Comparison of ENCODE assay signal across 9 mouse cellular contexts in genomic region chr6:135026232-135026631, GRCm38 (mm10). TPM values are rescaled to one million over a fixed set of nuclear protein-coding genes. Genes with fewer than 3 reads are reported as not detected.
DNase-seq lines count a peak whose midpoint lies in the region; ATAC-seq and TF ChIP-seq lines count a peak whose summit lies in the region.
"Had no signal": no experiment of that assay in that cellular context is flagged by ENCODE, and none has a peak within 500 bp of the region (broad histone marks: within the 10 kb centered on the region; RNA-seq: fewer than 3 reads in every experiment).

No protein-coding gene starts in this region.

- no peak overlapping the region for H3K27ac ChIP-seq in spleen, adult 2 months (ENCODE audit: insufficient read depth, low read length)
- H3K27ac ChIP-seq in forebrain, embryonic 14.5 days (ENCODE audit: low read depth, low read length) = no peak overlapping the region
- H3K27ac ChIP-seq in midbrain, embryonic 16.5 days (ENCODE audit: low read length) = no peak overlapping the region
- H3K27ac ChIP-seq: liver, embryonic 13.5 days had no signal

- TF ChIP-seq POLR2A in spleen, adult 2 months (IDR thresholded peaks at IDR 0.05; ENCODE audit: low read depth, low read length) = no peak

- TF ChIP-seq CTCF in spleen, adult 2 months (IDR thresholded peaks at IDR 0.05; ENCODE audit: extremely low read depth, insufficient read depth, insufficient read length, insufficient replicate concordance) = peak; percentile 7; the same call in 1 of the 2 replicates

- H3K4me1 ChIP-seq in spleen, adult 2 months (ENCODE audit: control insufficient read depth, insufficient read depth, insufficient read length) = no peaks in the 10 kb centered on the region
- no peaks in the 10 kb centered on the region for H3K4me1 ChIP-seq in forebrain, embryonic 14.5 days (ENCODE audit: control insufficient read depth, insufficient read depth, low read length)
- H3K4me1 ChIP-seq in midbrain, embryonic 16.5 days (ENCODE audit: control insufficient read depth, insufficient read depth, low read length) = no peaks in the 10 kb centered on the region
- H3K4me1 ChIP-seq: liver, embryonic 13.5 days had no signal

- whole genome bisulfite sequencing in spleen, adult 2 months = 5% methylated on average over 3 of the region's 3 CpGs
- WGBS in forebrain, embryonic 14.5 days = 15% methylated on average over 3 of the region's 3 CpGs
- 11% methylated on average over 3 of the region's 3 CpGs for WGBS in midbrain, embryonic 16.5 days

- no peak overlapping the region for H3K4me3 ChIP-seq in spleen, adult 2 months (ENCODE audit: extremely low read depth, insufficient read depth, insufficient read length)
- no peak overlapping the region for H3K4me3 ChIP-seq in forebrain, embryonic 14.5 days (ENCODE audit: low read depth, low read length)
- H3K4me3 ChIP-seq in midbrain, embryonic 16.5 days (ENCODE audit: low read depth, low read length) = no peak overlapping the region
- H3K4me3 ChIP-seq: liver, embryonic 13.5 days had no signal

- H3K36me3 ChIP-seq in spleen, adult 2 months (ENCODE audit: control insufficient read depth, insufficient read depth, low read length) = peaks cover 19% of the 10 kb centered on the region
- peaks cover 34% of the 10 kb centered on the region for H3K36me3 ChIP-seq in forebrain, embryonic 14.5 days (ENCODE audit: control insufficient read depth, insufficient read depth, low read length)
- H3K36me3 ChIP-seq in midbrain, embryonic 16.5 days (ENCODE audit: control insufficient read depth, insufficient read depth, low read length) = peaks cover 33% of the 10 kb centered on the region

- DNase-seq in cerebellum, postnatal 10 days = peak; percentile 34 to 43
- DNase-seq in cerebellum, adult 8-10 months = no peak
- DNase-seq in spleen, adult 2 months (ENCODE audit: low read depth in 1 of 2, low spot score in 2 of 2) = no peak
- no peak for DNase-seq in spleen, adult 12 weeks (ENCODE audit: low spot score)
- DNase-seq in forebrain, embryonic 14.5 days (ENCODE audit: low spot score) = peak; percentile 69
- DNase-seq in kidney, postnatal 25 days = peak; percentile 31 to 43
- no peak for DNase-seq in ovary, postnatal 36 days (ENCODE audit: low spot score)
- DNase-seq: liver, embryonic 13.5 days had no signal

- H3K9ac ChIP-seq in forebrain, embryonic 14.5 days (ENCODE audit: low read length) = no peak overlapping the region
- no peak overlapping the region for H3K9ac ChIP-seq in midbrain, embryonic 16.5 days (ENCODE audit: low read depth, low read length)
- H3K9ac ChIP-seq: liver, embryonic 13.5 days had no signal

- H3K9me3 ChIP-seq in forebrain, embryonic 14.5 days (replicated peaks; ENCODE audit: control insufficient read depth, low read length) = no peaks in the 10 kb centered on the region
- no peaks in the 10 kb centered on the region for H3K9me3 ChIP-seq in midbrain, embryonic 16.5 days (replicated peaks; ENCODE audit: control insufficient read depth, low read length, poor library complexity, severe bottlenecking)
- H3K9me3 ChIP-seq: liver, embryonic 13.5 days had no signal

- no peak overlapping the region for H3K4me2 ChIP-seq in forebrain, embryonic 14.5 days (ENCODE audit: low read length)
- H3K4me2 ChIP-seq in midbrain, embryonic 16.5 days (ENCODE audit: low read length) = no peak overlapping the region
- H3K4me2 ChIP-seq: liver, embryonic 13.5 days had no signal

- no peaks in the 10 kb centered on the region for H3K27me3 ChIP-seq in spleen, adult 2 months (ENCODE audit: control insufficient read depth, insufficient read depth, low read length)
- no peaks in the 10 kb centered on the region for H3K27me3 ChIP-seq in forebrain, embryonic 14.5 days (replicated peaks; ENCODE audit: control insufficient read depth, insufficient read depth, low read length)
- no peaks in the 10 kb centered on the region for H3K27me3 ChIP-seq in midbrain, embryonic 16.5 days (ENCODE audit: control insufficient read depth, insufficient read depth, low read depth, low read length)
- H3K27me3 ChIP-seq: liver, embryonic 13.5 days had no signal

- ATAC-seq in forebrain, embryonic 14.5 days = peak; percentile 29; the same call in 1 of the 2 replicates
- ATAC-seq in midbrain, embryonic 16.5 days = peak; percentile 71

RNA-seq across cellular contexts. Expression of gene Ddx47, which starts 14.8 kb away (rescaled TPM):
- polyA plus RNA-seq in spleen, adult 2 months (2012; rRNA removed) = 32.3 and 34.6 TPM in 2 replicates
- polyA plus RNA-seq in forebrain, embryonic 14.5 days (2014; fragmentation: Nextera tagmentation; extraction: Ambion mirVana) = 79.8 and 87.1 TPM in 2 replicates
- polyA plus RNA-seq in midbrain, embryonic 16.5 days (2015; fragmentation: Nextera tagmentation; extraction: Ambion mirVana) = 75.1 and 78.2 TPM in 2 replicates

RNA-seq across cellular contexts. Expression of gene Gprc5a, which starts 39.2 kb away (rescaled TPM):
- polyA plus RNA-seq in spleen, adult 2 months (2012; rRNA removed) = 0.21 TPM in 2 replicates
- polyA plus RNA-seq in forebrain, embryonic 14.5 days (2014; fragmentation: Nextera tagmentation; extraction: Ambion mirVana) = 0.61 and 0.95 TPM in 2 replicates
- 0.12 and 0.20 TPM in 2 replicates for polyA plus RNA-seq in midbrain, embryonic 16.5 days (2015; fragmentation: Nextera tagmentation; extraction: Ambion mirVana)

RNA-seq across cellular contexts. Expression of gene Apold1, which starts 44.7 kb away (rescaled TPM):
- polyA plus RNA-seq in spleen, adult 2 months (2012; rRNA removed) = 1.1 TPM in 2 replicates
- 3.5 and 4.8 TPM in 2 replicates for polyA plus RNA-seq in forebrain, embryonic 14.5 days (2014; fragmentation: Nextera tagmentation; extraction: Ambion mirVana)
- polyA plus RNA-seq in midbrain, embryonic 16.5 days (2015; fragmentation: Nextera tagmentation; extraction: Ambion mirVana) = 4.2 and 5.5 TPM in 2 replicates

Comparison
In these comparisons a context has a peak if more than half of its experiments do, and no peak if none do; other contexts are left out.
1. DNase-seq: peak in cerebellum, postnatal 10 days (2 of 2), forebrain, embryonic 14.5 days (single experiment) and kidney, postnatal 25 days (2 of 2); none in cerebellum, adult 8-10 months (single experiment), spleen, adult 2 months (0 of 2), spleen, adult 12 weeks (single experiment) and ovary, postnatal 36 days (single experiment).